Mouse (Mus musculus) forebrain, embryonic 15.5 days (tissue): ENCODE measurements around the gene Gm21988. TPM values are rescaled to one million over a fixed set of nuclear protein-coding genes. Genes with fewer than 3 reads are reported as not detected.

Experiments used
- ATAC-seq: fragments of 200-750 bp; cut with Nextera tagmentation; replicated peaks from 2 replicates; pipeline ENCODE4 v1.8.0; 2017; ENCODE audit warnings: mild to moderate bottlenecking, moderate TSS enrichment, moderate library complexity
- H3K27ac ChIP-seq: fragments of 300-500 bp; sonication (generic); replicated peaks from 2 replicates; pipeline ENCODE4 v1.5.1; 2015; ENCODE audit warnings: mild to moderate bottlenecking, inconsistent platforms
- H3K27me3 ChIP-seq: fragments of 300-500 bp; sonication (generic); 2 replicates; pipeline ENCODE4 v1.6.1; 2015; ENCODE audit warnings: inconsistent platforms
- H3K36me3 ChIP-seq: fragments of 300-500 bp; sonication (generic); 2 replicates; pipeline ENCODE4 v1.6.1; 2015; ENCODE audit warnings: mild to moderate bottlenecking, inconsistent platforms
- H3K4me1 ChIP-seq: fragments of 300-500 bp; sonication (generic); 2 replicates; pipeline ENCODE4 v1.6.1; 2015; ENCODE audit warnings: inconsistent platforms
- H3K4me2 ChIP-seq: fragments of 300-500 bp; sonication (generic); replicated peaks from 2 replicates; pipeline ENCODE4 v1.6.1; 2015; ENCODE audit warnings: mild to moderate bottlenecking, inconsistent platforms
- H3K4me3 ChIP-seq: fragments of 300-500 bp; sonication (generic); 2 replicates; pipeline ENCODE4 v1.5.1; 2015; ENCODE audit warnings: mild to moderate bottlenecking, inconsistent platforms
- H3K9ac ChIP-seq: fragments of 300-500 bp; sonication (generic); replicated peaks from 2 replicates; pipeline ENCODE4 v1.6.1; 2015; ENCODE audit warnings: mild to moderate bottlenecking, inconsistent platforms
- H3K9me3 ChIP-seq: fragments of 300-500 bp; sonication (generic); 2 replicates; pipeline ENCODE4 v1.6.1; 2016; ENCODE audit warnings: inconsistent platforms
- WGBS: fragments of 180-500 bp; shearing (Covaris S2); methylation state at CpG from one replicate; pipeline ENCODE4 v1.1.7; 2015; ENCODE audit warnings: mixed read lengths; 5-methylcytosine and 5-hydroxymethylcytosine counted together
- polyA plus RNA-seq: library from polyadenylated mRNA; unstranded; fragments of >200 nt; fragmentation: Nextera tagmentation; extraction: Ambion mirVana; gene quantifications from 2 replicates; pipeline ENCODE4 v1.2.1, GENCODE M21; 2015

Gm21988 gene
- polyA plus RNA-seq, 1 experiment from 2014 or later: 12.9 TPM

GRCm38 (mm10) chr11:70234037-70234436 is 5.6 kb downstream of the Gm21988 start:
- WGBS: 68% methylated on average over 5 of the region's 5 CpGs
- H3K36me3 ChIP-seq: peaks cover 15% of the 10 kb centered on the region
- no peak overlapping the region for H3K4me2 ChIP-seq
- ATAC-seq: no peak
- H3K27me3 ChIP-seq: peaks cover 20% of the 10 kb centered on the region
- H3K4me3 ChIP-seq: no peak overlapping the region
- H3K4me1 ChIP-seq: peaks cover 55% of the 10 kb centered on the region
- H3K9ac ChIP-seq: no peak overlapping the region
- no peak overlapping the region for H3K27ac ChIP-seq
- no peaks in the 10 kb centered on the region for H3K9me3 ChIP-seq

- Histone ChIP-seq H3K27me3 (peaks cover 27% of the 10 kb centered on the region), H3K36me3 (peaks cover 15% of the 10 kb centered on the region), H3K9ac (peak overlapping the region; percentile 59), H3K27ac (no peak overlapping the region), H3K4me2 (peak overlapping the region; percentile 52), H3K4me1 (peaks cover 54% of the 10 kb centered on the region), H3K9me3 (no peaks in the 10 kb centered on the region), H3K4me3 (peak overlapping the region; percentile 39)
- no peak for ATAC-seq
- WGBS: 45% methylated on average over 8 of the region's 8 CpGs
Measured at GRCm38 (mm10) chr11:70233016-70233415, 6.6 kb downstream of the Gm21988 start.

GRCm38 (mm10) chr11:70232546-70232945 is 7.1 kb downstream of the Gm21988 start:
- peaks cover 58% of the 10 kb centered on the region for H3K4me1 ChIP-seq
- 3% methylated on average over 9 of the region's 10 CpGs for WGBS
- H3K9me3 ChIP-seq: no peaks in the 10 kb centered on the region
- H3K4me2 ChIP-seq: peak overlapping the region; percentile 52
- peaks cover 15% of the 10 kb centered on the region for H3K36me3 ChIP-seq
- no peak overlapping the region for H3K27ac ChIP-seq
- peak overlapping the region; percentile 39 for H3K4me3 ChIP-seq
- peak overlapping the region; percentile 59 for H3K9ac ChIP-seq
- peaks cover 32% of the 10 kb centered on the region for H3K27me3 ChIP-seq
- ATAC-seq: no peak

GRCm38 (mm10) chr11:70230239-70230727 is 9.3 kb downstream of the Gm21988 start:
- Histone ChIP-seq H3K4me3 (peak overlapping the region; percentile 32), H3K27me3 (peaks cover 39% of the 10 kb centered on the region), H3K9ac (peak overlapping the region; percentile 30), H3K36me3 (peaks cover 11% of the 10 kb centered on the region), H3K27ac (0 out of 2 replicates have a peak overlapping the region, but pooled peaks have one; percentile 49), H3K4me1 (peaks cover 62% of the 10 kb centered on the region), H3K4me2 (peak overlapping the region; percentile 46), H3K9me3 (no peaks in the 10 kb centered on the region)
- ATAC-seq: peak; percentile 23; the same call in 1 of the 2 replicates
- WGBS: under 1% methylated on average over 32 of the region's 32 CpGs

GRCm38 (mm10) chr11:70229260-70230010 is 10.2 kb downstream of the Gm21988 start, which contains the start of gene Bcl6b:
Gene Bcl6b (minus strand): TSS chr11:70229798.
- H3K27me3 ChIP-seq: peaks cover 39% of the 10 kb centered on the region
- ATAC-seq: no peak

GRCm38 (mm10) chr11:70228828-70229227 is 10.8 kb downstream of the Gm21988 start:
- H3K4me2 ChIP-seq: peak overlapping the region; percentile 46
- peak overlapping the region; percentile 32 for H3K4me3 ChIP-seq
- H3K4me1 ChIP-seq: peaks cover 59% of the 10 kb centered on the region
- H3K9me3 ChIP-seq: no peaks in the 10 kb centered on the region
- H3K27me3 ChIP-seq: peaks cover 39% of the 10 kb centered on the region
- H3K36me3 ChIP-seq: no peaks in the 10 kb centered on the region
- no peak overlapping the region for H3K27ac ChIP-seq
- H3K9ac ChIP-seq: peak overlapping the region; percentile 21; the same call in 1 of the 2 replicates
- peak; percentile 41; the same call in 1 of the 2 replicates for ATAC-seq
- under 1% methylated on average over 19 of the region's 19 CpGs for WGBS

More at GRCm38 (mm10) chr11:70229260-70230010, 10.2 kb downstream of the Gm21988 start, which contains the start of gene Bcl6b:
- H3K4me1 ChIP-seq: peaks cover 62% of the 10 kb centered on the region
- WGBS: 2% methylated on average over 39 of the region's 39 CpGs
- H3K4me3 ChIP-seq: peak within 1 kb of the TSS; percentile 32
- H3K4me2 ChIP-seq: peak within 1 kb of the TSS; percentile 46
- peak within 1 kb of the TSS; percentile 30 for H3K9ac ChIP-seq
- peak within 1 kb of the TSS; percentile 49; the same call in 1 of the 2 replicates for H3K27ac ChIP-seq
- no peaks in the 10 kb centered on the region for H3K9me3 ChIP-seq
- H3K36me3 ChIP-seq: peaks cover 2% of the 10 kb centered on the region; the same call in 1 of the 2 replicates

GRCm38 (mm10) chr11:70227661-70228245 is 11.9 kb downstream of the Gm21988 start:
- Histone ChIP-seq H3K27me3 (peaks cover 39% of the 10 kb centered on the region), H3K9ac (no peak overlapping the region), H3K36me3 (no peaks in the 10 kb centered on the region), H3K27ac (peak overlapping the region; percentile 36; the same call in 1 of the 2 replicates), H3K4me3 (0 out of 2 replicates have a peak overlapping the region, but pooled peaks have one; percentile 36), H3K4me1 (peaks cover 53% of the 10 kb centered on the region), H3K4me2 (peak overlapping the region; percentile 5; the same call in 1 of the 2 replicates), H3K9me3 (no peaks in the 10 kb centered on the region)
- no peak for ATAC-seq
- 86% methylated on average over 4 of the region's 4 CpGs for WGBS

GRCm38 (mm10) chr11:70227126-70227525 is 12.5 kb downstream of the Gm21988 start:
- H3K9me3 ChIP-seq: no peaks in the 10 kb centered on the region
- peak overlapping the region; percentile 40; the same call in 1 of the 2 replicates for H3K9ac ChIP-seq
- peaks cover 39% of the 10 kb centered on the region for H3K27me3 ChIP-seq
- H3K4me1 ChIP-seq: peaks cover 55% of the 10 kb centered on the region
- peak overlapping the region; percentile 36 for H3K4me3 ChIP-seq
- H3K36me3 ChIP-seq: no peaks in the 10 kb centered on the region
- H3K4me2 ChIP-seq: peak overlapping the region; percentile 46
- 30% methylated on average over 5 of the region's 5 CpGs for WGBS
- ATAC-seq: peak; percentile 41; the same call in 1 of the 2 replicates
- H3K27ac ChIP-seq: peak overlapping the region; percentile 36

- Histone ChIP-seq H3K4me2 (peak overlapping the region; percentile 46), H3K4me1 (peaks cover 60% of the 10 kb centered on the region), H3K36me3 (no peaks in the 10 kb centered on the region), H3K4me3 (peak overlapping the region; percentile 36), H3K27me3 (peaks cover 39% of the 10 kb centered on the region), H3K27ac (peak overlapping the region; percentile 36; the same call in 1 of the 2 replicates), H3K9me3 (no peaks in the 10 kb centered on the region), H3K9ac (peak overlapping the region; percentile 40)
- ATAC-seq: no peak
- 8% methylated on average over 18 of the region's 18 CpGs for WGBS
Measured at GRCm38 (mm10) chr11:70226602-70226890, 13.1 kb downstream of the Gm21988 start.

GRCm38 (mm10) chr11:70225798-70226601 is 13.6 kb downstream of the Gm21988 start:
- Histone ChIP-seq H3K4me1 (peaks cover 62% of the 10 kb centered on the region), H3K4me3 (peak overlapping the region; percentile 36), H3K27me3 (peaks cover 39% of the 10 kb centered on the region), H3K36me3 (no peaks in the 10 kb centered on the region), H3K9me3 (no peaks in the 10 kb centered on the region), H3K27ac (peak overlapping the region; percentile 36; the same call in 1 of the 2 replicates), H3K9ac (peak overlapping the region; percentile 40), H3K4me2 (peak overlapping the region; percentile 46)
- ATAC-seq: no peak; the same call in 1 of the 2 replicates
- WGBS: 23% methylated on average over 27 of the region's 27 CpGs

GRCm38 (mm10) chr11:70223724-70224123 is 15.9 kb downstream of the Gm21988 start:
- WGBS: 95% methylated on average over 9 of the region's 9 CpGs
- peaks cover 55% of the 10 kb centered on the region for H3K4me1 ChIP-seq

More at GRCm38 (mm10) chr11:70223724-70224123, 15.9 kb downstream of the Gm21988 start:
- Histone ChIP-seq H3K9ac (no peak overlapping the region), H3K4me2 (no peak overlapping the region), H3K9me3 (no peaks in the 10 kb centered on the region), H3K36me3 (no peaks in the 10 kb centered on the region), H3K27me3 (peaks cover 17% of the 10 kb centered on the region), H3K27ac (no peak overlapping the region), H3K4me3 (no peak overlapping the region)
- ATAC-seq: no peak
